Mouse (Mus musculus) erythroblast, embryonic 14.5 days (primary cell): ENCODE measurements around the gene Adgrd1.

Experiments used
- GATA1 ChIP-seq: IDR thresholded peaks from 2 replicates; pipeline ENCODE4 v1.6.1; 2012; ENCODE audit warnings: low read length, inconsistent platforms, mixed read lengths
- TAL1 ChIP-seq: IDR thresholded peaks from 3 replicates; pipeline ENCODE4 v1.6.1; 2012; ENCODE audit warnings: low read length, inconsistent platforms, mixed read lengths

GRCm38 (mm10) chr5:129117593-129118113 lies 21.1 kb downstream of the Adgrd1 start:
- TF ChIP-seq GATA1, result no peak
- TF ChIP-seq TAL1, result no peak
